Mouse (Mus musculus) erythroblast, embryonic 14.5 days (primary cell): ENCODE measurements around the gene Prpf3.

ENCODE experiments used
- GATA1 ChIP-seq: IDR thresholded peaks from 2 replicates; pipeline ENCODE4 v1.6.1; 2012; ENCODE audit warnings: low read length, inconsistent platforms, mixed read lengths
- TAL1 ChIP-seq: IDR thresholded peaks from 3 replicates; pipeline ENCODE4 v1.6.1; 2012; ENCODE audit warnings: low read length, inconsistent platforms, mixed read lengths

- TF ChIP-seq GATA1 (no peak), TAL1 (no peak)
These were observed 51.8 kb downstream of the Prpf3 start for GRCm38 (mm10) chr3:95803851-95804250.
